Mouse (Mus musculus): ENCODE measurements around the gene S100a10. TPM values are rescaled to one million over a fixed set of nuclear protein-coding genes. Genes with fewer than 3 reads are reported as not detected.
"Not testable (repeated sequence)": the region's sequence is repeated elsewhere in the genome, so short reads cannot be mapped to it uniquely, and the experiment has no call there.

The S100a10 gene
- 10 to 100 TPM; 21.4 to 23.5 TPM for total RNA-seq (2021)
- long read RNA-seq, partial matches to known transcripts: 0 of 3 reads
- long read RNA-seq, other reads (novel, unspliced or antisense): 0 of 3 reads

- DNase-seq (ENCODE audit: low spot score in 2 of 2): peak in 1 of 2 experiments; percentile 13
Measured at GRCm38 (mm10) chr3:93554981-93555877, at the start of gene S100a10. Gene S100a10, plus strand, starts transcription at chr3:93555080.

- DNase-seq (ENCODE audit: low spot score in 2 of 2): no peak
Measured at GRCm38 (mm10) chr3:93505960-93506863, 48.7 kb upstream of the S100a10 start.

DNA sequence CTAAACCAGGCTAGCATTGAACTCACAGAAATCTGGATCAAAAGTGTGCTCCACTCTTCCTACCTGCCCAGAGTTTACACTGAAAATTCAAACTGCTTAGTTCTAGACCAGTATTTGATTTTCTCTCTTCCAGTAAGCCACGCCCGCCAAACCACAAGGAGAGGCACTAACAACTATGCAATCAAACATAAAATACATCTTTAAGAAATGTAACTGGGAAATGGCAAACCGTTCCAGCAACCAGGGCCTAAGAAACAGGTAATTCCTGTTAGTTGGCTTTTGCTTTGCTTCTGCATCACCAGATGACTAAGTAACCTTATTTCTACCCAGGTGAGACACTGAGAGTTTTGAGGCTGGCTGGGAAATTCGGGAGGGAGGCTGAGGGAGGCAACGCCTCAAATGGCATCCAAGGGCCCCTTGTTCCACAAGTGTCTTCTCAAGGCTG is 48.0 kb upstream of the S100a10 start:
- DNase-seq (ENCODE audit: low spot score in 2 of 2): no peak

- DNase-seq (ENCODE audit: low spot score in 2 of 2): no peak
Measured at GRCm38 (mm10) chr3:93509301-93509700, 45.6 kb upstream of the S100a10 start.

GRCm38 (mm10) chr3:93511036-93511435 is 43.8 kb upstream of the S100a10 start:
- no peak for DNase-seq (ENCODE audit: low spot score in 2 of 2)

DNA sequence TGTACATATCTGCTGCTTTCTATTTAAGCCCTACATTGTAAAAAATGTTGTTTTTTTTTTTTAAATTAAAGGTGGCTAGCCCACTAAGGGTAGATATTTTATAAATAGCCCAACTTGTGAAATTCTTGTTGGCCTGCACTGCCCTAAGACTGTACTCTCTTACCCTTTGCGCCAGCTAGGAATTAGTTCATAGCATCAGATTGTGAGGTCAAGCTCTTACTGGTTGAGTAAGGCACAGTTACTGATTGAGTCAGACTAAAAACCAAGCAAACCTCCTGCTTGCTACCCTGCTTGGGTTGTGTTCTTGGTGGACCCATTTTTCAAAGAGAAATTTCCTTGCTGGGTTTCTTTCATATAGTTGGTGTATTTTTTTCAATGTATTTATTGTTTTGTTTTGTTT is 43.1 kb upstream of the S100a10 start:
- no peak for DNase-seq (ENCODE audit: low spot score in 2 of 2)

GRCm38 (mm10) chr3:93512386-93513101 is 42.3 kb upstream of the S100a10 start:
- no peak for DNase-seq (ENCODE audit: low spot score in 2 of 2)

- DNase-seq (ENCODE audit: low spot score in 2 of 2): no peak
Measured at GRCm38 (mm10) chr3:93514628-93515027, 40.3 kb upstream of the S100a10 start.

GRCm38 (mm10) chr3:93517343-93517742 is 37.5 kb upstream of the S100a10 start:
- DNase-seq (ENCODE audit: low spot score in 2 of 2): no peak

GRCm38 (mm10) chr3:93519856-93520329 is 35.0 kb upstream of the S100a10 start:
- DNase-seq (ENCODE audit: low spot score in 2 of 2): no peak

DNA sequence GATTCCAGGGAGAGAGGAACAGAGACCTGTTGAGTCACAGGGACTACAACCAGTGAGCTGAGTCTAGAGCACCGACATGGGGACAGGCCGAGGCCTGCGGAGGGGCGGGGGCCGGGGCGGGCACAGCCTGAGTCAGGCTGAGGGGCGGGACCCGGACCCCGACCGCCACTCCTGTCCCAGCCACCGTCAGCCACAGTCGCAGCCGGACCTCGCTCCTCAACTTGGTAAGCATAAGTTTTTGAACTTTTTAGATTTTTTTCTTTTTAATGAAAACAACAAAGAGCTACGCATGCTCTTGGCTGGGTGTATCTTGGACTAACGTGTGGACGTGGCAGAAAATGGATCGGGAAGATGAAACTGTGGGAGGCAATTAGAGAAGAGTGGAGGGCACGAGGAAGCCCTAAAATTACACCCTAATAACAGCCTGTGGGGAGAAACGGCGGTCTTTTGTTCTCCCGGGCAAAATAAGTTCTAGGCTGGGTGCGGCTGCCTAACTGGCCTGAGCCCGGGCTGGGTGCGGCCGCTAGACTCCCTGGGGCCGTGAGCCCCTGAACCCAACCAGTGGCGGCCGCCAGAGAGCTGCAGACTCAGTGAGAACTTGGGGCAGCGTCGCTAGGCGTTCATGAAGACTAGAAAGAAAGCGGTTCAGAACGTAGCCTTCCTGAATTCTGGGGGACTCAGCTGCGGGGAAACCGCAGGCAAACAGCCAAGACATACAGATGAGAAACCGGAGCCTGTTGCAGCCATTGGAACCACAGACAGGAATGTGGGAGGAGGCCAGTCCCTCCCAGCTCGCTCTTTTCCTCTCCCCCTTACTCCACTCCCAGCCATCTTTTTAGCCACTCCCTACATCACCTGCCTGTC is 34.3 kb upstream of the S100a10 start, which contains the start of gene S100a11:
TSS of gene S100a11 (plus strand) at position 159 of the 864 bp plus-strand sequence.
- no peak for DNase-seq (ENCODE audit: low spot score in 2 of 2)

- no peak for DNase-seq (ENCODE audit: low spot score in 2 of 2)
Measured at GRCm38 (mm10) chr3:93521462-93522057, 33.3 kb upstream of the S100a10 start.

- peak; percentile 34 to 77 for DNase-seq (ENCODE audit: low spot score in 2 of 2)
Measured at GRCm38 (mm10) chr3:93522611-93523010, 32.3 kb upstream of the S100a10 start.

DNA sequence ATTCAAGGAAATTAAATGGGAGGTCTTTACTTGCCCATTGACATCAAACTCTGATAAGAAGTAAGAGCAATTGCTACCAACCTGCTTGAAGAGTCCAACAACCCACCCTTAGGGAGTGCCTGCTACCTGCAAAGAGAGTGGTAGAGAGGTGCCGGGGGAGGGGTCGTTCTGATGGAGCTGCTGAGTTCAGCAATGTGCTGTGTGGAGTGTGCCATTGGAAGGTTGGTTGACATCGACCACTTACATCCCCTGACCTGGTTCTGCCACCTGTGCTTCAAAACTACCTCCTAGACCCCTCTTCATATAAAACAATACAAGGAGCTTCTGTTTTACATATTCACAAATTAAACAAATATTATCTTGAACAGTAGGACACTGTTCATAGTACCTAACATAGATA is 27.6 kb upstream of the S100a10 start:
- DNase-seq (ENCODE audit: low spot score in 2 of 2): no peak

- DNase-seq (ENCODE audit: low spot score in 2 of 2): no peak
Measured at GRCm38 (mm10) chr3:93528807-93529206, 26.1 kb upstream of the S100a10 start.

DNA sequence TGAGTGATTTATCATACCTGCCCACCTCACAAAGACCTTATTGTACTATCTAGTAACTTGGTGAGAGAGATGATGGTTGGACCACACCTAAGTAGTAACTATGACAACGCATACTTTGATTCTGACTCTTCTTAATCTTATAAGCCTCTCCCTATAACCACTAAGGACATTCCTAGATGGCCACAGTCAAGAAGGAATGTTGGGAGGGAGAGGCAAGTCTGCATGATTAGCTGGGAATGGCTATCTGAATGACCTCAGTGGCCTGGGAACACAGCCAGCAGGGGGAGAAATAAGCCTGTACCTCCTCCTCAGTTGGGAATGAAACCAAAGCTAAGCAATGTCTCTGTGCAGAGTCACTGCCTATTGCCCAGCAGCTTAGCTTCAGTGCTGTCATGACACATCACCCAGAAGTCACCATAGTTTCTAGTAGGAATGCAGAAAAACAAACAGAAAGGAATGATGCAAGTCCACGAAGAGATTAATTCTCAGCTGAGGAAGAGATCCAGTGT is 17.8 kb upstream of the S100a10 start:
- DNase-seq (ENCODE audit: low spot score in 2 of 2): no peak

GRCm38 (mm10) chr3:93538486-93538885 is 16.4 kb upstream of the S100a10 start:
- no peak for DNase-seq (ENCODE audit: low spot score in 2 of 2)

DNA sequence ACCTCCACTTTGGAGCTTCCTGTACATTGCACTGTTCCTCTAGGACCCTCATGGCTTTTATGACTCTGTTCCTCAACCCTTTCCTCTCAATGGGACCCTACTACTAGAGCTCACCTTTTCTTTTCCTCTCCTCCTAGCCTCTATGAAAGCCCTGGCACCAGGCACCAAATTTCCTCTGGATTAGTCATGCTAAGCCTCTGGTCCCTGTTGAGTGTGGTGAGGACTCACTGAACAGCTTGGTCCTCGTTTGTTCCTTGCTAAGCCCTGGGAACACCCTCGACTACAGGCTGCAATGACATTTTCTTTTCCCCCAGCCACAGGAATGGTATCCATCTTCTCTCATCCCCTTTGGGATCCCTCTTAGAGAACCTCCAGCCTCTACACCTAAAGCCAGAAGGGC is 13.4 kb upstream of the S100a10 start:
- no peak for DNase-seq (ENCODE audit: low spot score in 2 of 2)

GRCm38 (mm10) chr3:93544170-93544569 is 10.7 kb upstream of the S100a10 start:
- not testable (repeated sequence) for DNase-seq (ENCODE audit: low spot score in 2 of 2)
